Mouse (Mus musculus): ENCODE data around the gene 4833439L19Rik.

DNA sequence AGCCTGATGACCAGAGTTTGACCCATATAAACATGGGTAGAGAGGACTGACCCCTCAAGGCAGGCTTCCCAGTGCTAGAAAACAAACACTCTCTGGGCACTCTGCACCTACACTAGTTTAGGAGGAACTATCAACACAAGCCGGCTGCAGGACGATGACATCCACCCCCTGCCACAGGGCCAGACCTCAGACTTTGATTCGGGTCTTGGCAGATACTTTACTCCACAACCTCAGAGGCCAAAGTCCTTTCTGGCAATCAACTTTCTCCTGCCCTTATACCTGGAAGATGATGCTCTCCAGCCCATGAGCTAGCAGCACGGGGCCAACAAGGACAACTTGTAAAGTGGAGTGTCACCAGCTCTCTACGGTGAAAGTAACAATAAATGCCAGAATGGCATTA, 17.6 kb upstream of the 4833439L19Rik start:
- TF ChIP-seq CTCF (conservative IDR thresholded peaks at IDR 0.05 in 1 of 2, IDR thresholded peaks at IDR 0.05 in 1 of 2; ENCODE audit: low read depth in 2 of 2, low read length in 2 of 2): no peak
- TF ChIP-seq GABPA (IDR thresholded peaks at IDR 0.05; ENCODE audit: insufficient replicate concordance, low read depth, low read length): no peak
- no peak for TF ChIP-seq ETS1 (conservative IDR thresholded peaks at IDR 0.05; ENCODE audit: low read depth, low read length)

All from CH12.LX (cell line).